12 mouse cellular contexts compared by ENCODE assay signal in the genomic region with DNA sequence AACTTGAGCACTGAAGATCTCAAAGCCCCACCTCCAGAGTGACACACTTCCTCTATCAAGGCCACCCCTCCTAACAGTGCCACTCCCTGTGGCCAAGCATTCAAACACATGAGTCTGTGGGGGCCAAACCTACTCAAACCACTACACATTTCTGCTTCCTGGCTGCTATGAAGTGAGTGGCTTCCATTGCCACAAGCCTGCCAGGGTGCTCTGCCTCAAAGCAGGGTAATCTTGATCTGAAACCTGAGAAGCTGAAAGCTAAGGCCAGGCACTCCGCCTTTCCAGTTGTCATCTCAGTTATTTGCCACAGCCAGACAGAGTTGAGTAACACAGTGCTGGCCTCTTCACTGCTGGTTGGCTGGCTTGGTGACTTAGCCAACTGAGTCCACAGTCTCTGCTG.
DNase-seq lines count a peak whose midpoint lies in the region; ATAC-seq and TF ChIP-seq lines count a peak whose summit lies in the region.
"Had no signal": no experiment of that assay in that cellular context is flagged by ENCODE, and none has a peak within 500 bp of the region (broad histone marks: within the 10 kb centered on the region; RNA-seq: fewer than 3 reads in every experiment).

No protein-coding gene starts in this region.

- TF ChIP-seq CTCF in G1E (IDR thresholded peaks at IDR 0.05; ENCODE audit: low read depth, low read length): no peak
- TF ChIP-seq CTCF in heart, adult 2 months (IDR thresholded peaks at IDR 0.05): no peak

- ATAC-seq in heart, embryonic 11.5 days (replicated peaks; ENCODE audit: insufficient number of reproducible peaks, low FRiP score, low TSS enrichment): no peak
- ATAC-seq in G1E (ENCODE audit: extremely low read depth, insufficient number of reproducible peaks, low FRiP score, poor library complexity, severe bottlenecking): peak; percentile 11; the same call in 1 of the 2 replicates
- ATAC-seq: forebrain, embryonic 14.5 days had no signal

- no peaks in the 10 kb centered on the region for H3K36me3 ChIP-seq in heart, embryonic 10.5 days
- no peaks in the 10 kb centered on the region for H3K36me3 ChIP-seq in heart, embryonic 11.5 days (ENCODE audit: control insufficient read depth, insufficient read depth, low read length)
- peaks cover 14% of the 10 kb centered on the region for H3K36me3 ChIP-seq in G1E (replicated peaks)
- no peaks in the 10 kb centered on the region for H3K36me3 ChIP-seq in heart, adult 2 months (ENCODE audit: control insufficient read depth, insufficient read depth, low read length)

- no peak for TF ChIP-seq POLR2A in heart, adult 2 months (IDR thresholded peaks at IDR 0.05; ENCODE audit: insufficient read depth, low read depth, low read length)

- intact Hi-C loops in gastrocnemius, postnatal 36 days (cut with DNase I): loop anchor here (5.0 to 10.0 kb wide), 2 partner anchors 91 to 676 kb away; no protein-coding TSS in a partner anchor
- intact Hi-C loops in heart, postnatal 36 days (cut with DNase I): no loop called here
- intact Hi-C loops in heart, adult 2 months (cut with DNase I): no loop called here

- H3K9ac ChIP-seq in heart, embryonic 11.5 days (ENCODE audit: low read depth, low read length): no peak overlapping the region
- H3K9ac ChIP-seq in heart, adult 2 months (ENCODE audit: low read depth, low read length): no peak overlapping the region

- no peaks in the 10 kb centered on the region for H3K79me2 ChIP-seq in heart, adult 2 months (replicated peaks; ENCODE audit: control insufficient read depth, insufficient read depth, low read length)

- no peaks in the 10 kb centered on the region for H3K27me3 ChIP-seq in heart, embryonic 10.5 days (ENCODE audit: insufficient read depth, poor library complexity, severe bottlenecking)
- H3K27me3 ChIP-seq in heart, embryonic 11.5 days (ENCODE audit: control insufficient read depth, insufficient read depth, low read length): no peaks in the 10 kb centered on the region
- H3K27me3 ChIP-seq in G1E (ENCODE audit: insufficient read depth, low read length): peaks cover 5% of the 10 kb centered on the region; the same call in 1 of the 2 replicates
- H3K27me3 ChIP-seq in heart, adult 2 months (ENCODE audit: control insufficient read depth, insufficient read depth, low read length): no peaks in the 10 kb centered on the region
- H3K27me3 ChIP-seq: megakaryocyte, embryonic 14.5 days had no signal

- no peak overlapping the region for H3K4me3 ChIP-seq in heart, embryonic 10.5 days
- no peak overlapping the region for H3K4me3 ChIP-seq in heart, embryonic 11.5 days (ENCODE audit: low read depth, low read length)
- H3K4me3 ChIP-seq in G1E (ENCODE audit: low read depth, low read length): no peak overlapping the region
- H3K4me3 ChIP-seq in heart, adult 2 months: no peak overlapping the region
- H3K4me3 ChIP-seq: megakaryocyte, embryonic 14.5 days had no signal

- 27% methylated on average over 1 of the region's 1 CpGs for WGBS in heart, embryonic 10.5 days
- WGBS in heart, embryonic 11.5 days (ENCODE audit: insufficient replicate concordance): 25% methylated on average over 1 of the region's 1 CpGs
- WGBS in heart, adult 2 months: 83% methylated on average over 1 of the region's 1 CpGs

- peaks cover 43% of the 10 kb centered on the region for H3K4me1 ChIP-seq in heart, embryonic 10.5 days
- H3K4me1 ChIP-seq in heart, embryonic 11.5 days (ENCODE audit: control insufficient read depth, insufficient read depth, low read length): peaks cover 18% of the 10 kb centered on the region
- H3K4me1 ChIP-seq in G1E (ENCODE audit: insufficient read depth, low read depth, low read length): peaks cover 6% of the 10 kb centered on the region; the same call in 1 of the 2 replicates
- no peaks in the 10 kb centered on the region; the same call in 1 of the 2 replicates for H3K4me1 ChIP-seq in heart, adult 2 months (ENCODE audit: control insufficient read depth, insufficient read depth, low read length)

- DNase-seq in heart, embryonic 10.5 days (ENCODE audit: low spot score): no peak
- DNase-seq in 3134 (ENCODE audit: extremely low read depth, insufficient read length, low spot score): peak; percentile 75
- no peak for DNase-seq in G1E (ENCODE audit: low spot score)
- DNase-seq in gastrocnemius, postnatal 36 days: peak; percentile 34 to 35
- DNase-seq in retina, postnatal 1 day: no peak
- no peak for DNase-seq in heart, postnatal 36 days
- no peak for DNase-seq in heart, adult 2 months
- DNase-seq: heart, postnatal 10 days had no signal

- no peaks in the 10 kb centered on the region for H3K9me3 ChIP-seq in heart, embryonic 10.5 days
- H3K9me3 ChIP-seq in heart, embryonic 11.5 days (replicated peaks; ENCODE audit: control insufficient read depth, low read length): no peaks in the 10 kb centered on the region
- no peaks in the 10 kb centered on the region for H3K9me3 ChIP-seq in G1E (replicated peaks)
- H3K9me3 ChIP-seq: megakaryocyte, embryonic 14.5 days had no signal

- H3K27ac ChIP-seq in heart, embryonic 10.5 days: peak overlapping the region; percentile 37; the same call in 1 of the 2 replicates
- no peak overlapping the region for H3K27ac ChIP-seq in heart, embryonic 11.5 days (ENCODE audit: low read depth, low read length)
- no peak overlapping the region for H3K27ac ChIP-seq in heart, adult 2 months
- H3K27ac ChIP-seq: kidney, postnatal 0 days had no signal

- no peak for TF ChIP-seq EP300 in heart, adult 2 months (IDR thresholded peaks at IDR 0.05; ENCODE audit: insufficient read depth, low read depth, low read length)

- no peak overlapping the region for H3K4me2 ChIP-seq in heart, embryonic 11.5 days

Comparison
In these comparisons a context has a peak if more than half of its experiments do, and no peak if none do; other contexts are left out.
1. DNase-seq: peak in 3134 (single experiment) and gastrocnemius, postnatal 36 days (2 of 2); none in heart, embryonic 10.5 days (single experiment), G1E (single experiment), retina, postnatal 1 day (single experiment), heart, postnatal 36 days (0 of 2) and heart, adult 2 months (0 of 2).